Mouse (Mus musculus): ENCODE data around the gene Prl2c1. TPM values are rescaled to one million over a fixed set of nuclear protein-coding genes. Genes with fewer than 3 reads are reported as not detected.
"Not testable (repeated sequence)": the region's sequence is repeated elsewhere in the genome, so short reads cannot be mapped to it uniquely, and the experiment has no call there.

Gene Prl2c1
- polyA plus RNA-seq (2015; fragmentation: Nextera tagmentation; extraction: Ambion mirVana): not detected in 2 replicates

- no peak for ATAC-seq (replicated peaks; ENCODE audit: low FRiP score)
- Histone ChIP-seq H3K36me3 (no peaks in the 10 kb centered on the region), H3K4me3 (replicated peaks) (no peak within 1 kb of the TSS), H3K27ac (no peak within 1 kb of the TSS), H3K4me1 (no peaks in the 10 kb centered on the region), H3K9me3 (replicated peaks) (no peaks in the 10 kb centered on the region), H3K27me3 (no peaks in the 10 kb centered on the region), H3K9ac (no peak within 1 kb of the TSS), H3K4me2 (no peak within 1 kb of the TSS)
- 90% methylated on average over 3 of the region's 3 CpGs for WGBS
Observed at GRCm38 (mm10) chr13:27849042-27849441, at the start of gene Prl2c1. Gene Prl2c1, plus strand, starts transcription at chr13:27849342.

GRCm38 (mm10) chr13:27801354-27801753 is 47.8 kb upstream of the Prl2c1 start, which contains the start of gene Prl2a1:
Gene Prl2a1, plus strand, starts transcription at chr13:27801654.
- H3K36me3 ChIP-seq: no peaks in the 10 kb centered on the region
- no peaks in the 10 kb centered on the region for H3K27me3 ChIP-seq
- no peak within 1 kb of the TSS for H3K4me3 ChIP-seq (replicated peaks)
- H3K4me1 ChIP-seq: no peaks in the 10 kb centered on the region
- no peaks in the 10 kb centered on the region for H3K9me3 ChIP-seq (replicated peaks)
- ATAC-seq (replicated peaks; ENCODE audit: low FRiP score): no peak
- 74% methylated on average over 1 of the region's 1 CpGs for WGBS
- no peak within 1 kb of the TSS for H3K9ac ChIP-seq
- H3K4me2 ChIP-seq: no peak within 1 kb of the TSS
- no peak within 1 kb of the TSS for H3K27ac ChIP-seq

- Histone ChIP-seq H3K36me3 (no peaks in the 10 kb centered on the region), H3K4me1 (no peaks in the 10 kb centered on the region), H3K9ac (no peak overlapping the region), H3K9me3 (replicated peaks) (no peaks in the 10 kb centered on the region), H3K27me3 (no peaks in the 10 kb centered on the region), H3K4me3 (replicated peaks) (no peak overlapping the region), H3K4me2 (no peak overlapping the region), H3K27ac (no peak overlapping the region)
- ATAC-seq (replicated peaks; ENCODE audit: low FRiP score): no peak
- 46% methylated on average over 1 of the region's 1 CpGs for WGBS
Observed at GRCm38 (mm10) chr13:27802765-27803164, 46.4 kb upstream of the Prl2c1 start.

- H3K27ac ChIP-seq; H3K4me2 ChIP-seq; H3K9ac ChIP-seq; H3K27me3 ChIP-seq; H3K36me3 ChIP-seq; H3K4me1 ChIP-seq; H3K4me3 ChIP-seq (replicated peaks); ATAC-seq (replicated peaks; ENCODE audit: low FRiP score); H3K9me3 ChIP-seq (replicated peaks): not testable (repeated sequence)
- WGBS: 93% methylated on average over 2 of the region's 2 CpGs
Observed at GRCm38 (mm10) chr13:27904236-27904635, 55.1 kb downstream of the Prl2c1 start.

Other genes starting within 250 kb of the Prl2c1 start
- not detected in 2 replicates for gene Prl7b1, start 238.8 kb upstream of the Prl2c1 start, polyA plus RNA-seq (2015; fragmentation: Nextera tagmentation; extraction: Ambion mirVana)
- not detected in 2 replicates for gene Prl7a1, start 206.8 kb upstream of the Prl2c1 start, polyA plus RNA-seq (2015; fragmentation: Nextera tagmentation; extraction: Ambion mirVana)
- not detected in 2 replicates for gene Prl7a2, start 181.3 kb upstream of the Prl2c1 start, polyA plus RNA-seq (2015; fragmentation: Nextera tagmentation; extraction: Ambion mirVana)
- not detected in 2 replicates for gene Prl7d1, start 132.6 kb upstream of the Prl2c1 start, polyA plus RNA-seq (2015; fragmentation: Nextera tagmentation; extraction: Ambion mirVana)
- gene Prl7c1, start 68.5 kb upstream of the Prl2c1 start, polyA plus RNA-seq (2015; fragmentation: Nextera tagmentation; extraction: Ambion mirVana): not detected in 2 replicates
- gene Prl2a1, start 47.7 kb upstream of the Prl2c1 start, polyA plus RNA-seq (2015; fragmentation: Nextera tagmentation; extraction: Ambion mirVana): not detected in 2 replicates
- gene Prl4a1, start 166.9 kb downstream of the Prl2c1 start, polyA plus RNA-seq (2015; fragmentation: Nextera tagmentation; extraction: Ambion mirVana): not detected in 2 replicates

Data from kidney, embryonic 15.5 days (tissue).